Comparison of ENCODE assay signal across 11 mouse cellular contexts in genomic region chr11:104467698-104468097, GRCm38 (mm10). TPM values are rescaled to one million over a fixed set of nuclear protein-coding genes. Genes with fewer than 3 reads are reported as not detected.
DNase-seq lines count a peak whose midpoint lies in the region; ATAC-seq lines count a peak whose summit lies in the region.
"Had no signal": no experiment of that assay in that cellular context is flagged by ENCODE, and none has a peak within 500 bp of the region (broad histone marks: within the 10 kb centered on the region; RNA-seq: fewer than 3 reads in every experiment).

No protein-coding gene starts in this region.

- peak overlapping the region; percentile 19; the same call in 1 of the 2 replicates for H3K4me2 ChIP-seq in forebrain, embryonic 12.5 days
- no peak overlapping the region for H3K4me2 ChIP-seq in forebrain, embryonic 14.5 days (ENCODE audit: low read length)
- H3K4me2 ChIP-seq in limb, embryonic 13.5 days (replicated peaks), result peak overlapping the region; percentile 38
- 0 out of 2 replicates have a peak overlapping the region, but pooled peaks have one; percentile 8 for H3K4me2 ChIP-seq in neural tube, embryonic 14.5 days (ENCODE audit: low read depth, low read length)

- H3K9ac ChIP-seq in forebrain, embryonic 12.5 days, result no peak overlapping the region
- no peak overlapping the region for H3K9ac ChIP-seq in forebrain, embryonic 14.5 days (ENCODE audit: low read length)
- no peak overlapping the region for H3K9ac ChIP-seq in limb, embryonic 13.5 days
- H3K9ac ChIP-seq in neural tube, embryonic 14.5 days (replicated peaks; ENCODE audit: low read depth, low read length), result no peak overlapping the region

- H3K4me1 ChIP-seq in forebrain, embryonic 12.5 days, result peaks cover 19% of the 10 kb centered on the region
- H3K4me1 ChIP-seq in forebrain, embryonic 14.5 days (ENCODE audit: control insufficient read depth, insufficient read depth, low read length), result peaks cover 8% of the 10 kb centered on the region
- peaks cover 13% of the 10 kb centered on the region for H3K4me1 ChIP-seq in megakaryocyte, embryonic 14.5 days
- peaks cover 13% of the 10 kb centered on the region for H3K4me1 ChIP-seq in limb, embryonic 13.5 days
- H3K4me1 ChIP-seq in neural tube, embryonic 14.5 days (ENCODE audit: control insufficient read depth, insufficient read depth, low read length), result peaks cover 11% of the 10 kb centered on the region; the same call in 1 of the 2 replicates

- H3K27me3 ChIP-seq in forebrain, embryonic 12.5 days, result no peaks in the 10 kb centered on the region
- H3K27me3 ChIP-seq in forebrain, embryonic 14.5 days (replicated peaks; ENCODE audit: control insufficient read depth, insufficient read depth, low read length), result no peaks in the 10 kb centered on the region
- H3K27me3 ChIP-seq in megakaryocyte, embryonic 14.5 days (replicated peaks), result no peaks in the 10 kb centered on the region
- no peaks in the 10 kb centered on the region for H3K27me3 ChIP-seq in limb, embryonic 13.5 days
- no peaks in the 10 kb centered on the region for H3K27me3 ChIP-seq in neural tube, embryonic 14.5 days (ENCODE audit: control insufficient read depth, insufficient read depth, low read length)

- no peak overlapping the region for H3K27ac ChIP-seq in forebrain, embryonic 12.5 days
- no peak overlapping the region for H3K27ac ChIP-seq in forebrain, embryonic 14.5 days (ENCODE audit: low read depth, low read length)
- no peak overlapping the region for H3K27ac ChIP-seq in limb, embryonic 13.5 days
- H3K27ac ChIP-seq in neural tube, embryonic 14.5 days (ENCODE audit: low read depth, low read length), result no peak overlapping the region

- WGBS in forebrain, embryonic 12.5 days, result 83% methylated on average over 5 of the region's 5 CpGs
- 78% methylated on average over 5 of the region's 5 CpGs for WGBS in forebrain, embryonic 14.5 days
- 83% methylated on average over 5 of the region's 5 CpGs for WGBS in limb, embryonic 13.5 days
- 84% methylated on average over 5 of the region's 5 CpGs for WGBS in neural tube, embryonic 14.5 days

- H3K36me3 ChIP-seq in forebrain, embryonic 12.5 days (replicated peaks), result peaks cover 17% of the 10 kb centered on the region; the same call in 1 of the 2 replicates
- H3K36me3 ChIP-seq in forebrain, embryonic 14.5 days (ENCODE audit: control insufficient read depth, insufficient read depth, low read length), result peaks cover 11% of the 10 kb centered on the region
- H3K36me3 ChIP-seq in megakaryocyte, embryonic 14.5 days (replicated peaks; ENCODE audit: low read length), result peaks cover 28% of the 10 kb centered on the region
- peaks cover 16% of the 10 kb centered on the region; the same call in 1 of the 2 replicates for H3K36me3 ChIP-seq in limb, embryonic 13.5 days
- H3K36me3 ChIP-seq in neural tube, embryonic 14.5 days (ENCODE audit: control insufficient read depth, insufficient read depth, low read length), result 0 out of 2 replicates have a peak, but pooled peaks cover 8% of the 10 kb centered on the region

- DNase-seq in forebrain, embryonic 14.5 days (ENCODE audit: low spot score), result no peak
- DNase-seq in embryo, embryonic 10 days (ENCODE audit: low spot score), result no peak
- no peak for DNase-seq in cerebellum, adult 11-12 months
- DNase-seq: adrenal gland, adult 8-10 months; cerebellum, adult 2 months; kidney, adult 9 months had no signal

- no peak for ATAC-seq in forebrain, embryonic 12.5 days (ENCODE audit: low FRiP score)
- ATAC-seq in forebrain, embryonic 14.5 days, result no peak
- ATAC-seq in megakaryocyte, adult 5-6 weeks (ENCODE audit: poor library complexity, severe bottlenecking), result no peak
- no peak for ATAC-seq in limb, embryonic 13.5 days (ENCODE audit: low FRiP score, low read depth)
- ATAC-seq in neural tube, embryonic 14.5 days (ENCODE audit: low read depth), result no peak

- no peaks in the 10 kb centered on the region for H3K9me3 ChIP-seq in forebrain, embryonic 12.5 days
- H3K9me3 ChIP-seq in forebrain, embryonic 14.5 days (replicated peaks; ENCODE audit: control insufficient read depth, low read length), result no peaks in the 10 kb centered on the region
- no peaks in the 10 kb centered on the region for H3K9me3 ChIP-seq in megakaryocyte, embryonic 14.5 days
- no peaks in the 10 kb centered on the region for H3K9me3 ChIP-seq in limb, embryonic 13.5 days
- H3K9me3 ChIP-seq in neural tube, embryonic 14.5 days (ENCODE audit: control insufficient read depth, low read length), result no peaks in the 10 kb centered on the region

- H3K4me3 ChIP-seq in forebrain, embryonic 12.5 days (replicated peaks), result no peak overlapping the region
- no peak overlapping the region for H3K4me3 ChIP-seq in forebrain, embryonic 14.5 days (ENCODE audit: low read depth, low read length)
- peak overlapping the region; percentile 25 for H3K4me3 ChIP-seq in megakaryocyte, embryonic 14.5 days (replicated peaks)
- H3K4me3 ChIP-seq in limb, embryonic 13.5 days, result no peak overlapping the region; the same call in 1 of the 2 replicates
- no peak overlapping the region for H3K4me3 ChIP-seq in neural tube, embryonic 14.5 days (ENCODE audit: low read depth, low read length)

RNA-seq across cellular contexts. Expression of gene Kansl1, which starts 1.0 kb away (rescaled TPM):
- polyA plus RNA-seq in forebrain, embryonic 12.5 days (2016; fragmentation: Nextera tagmentation; extraction: Ambion mirVana), result 34.9 and 36.2 TPM in 2 replicates
- polyA plus RNA-seq in forebrain, embryonic 14.5 days (2014; fragmentation: Nextera tagmentation; extraction: Ambion mirVana), result 26.3 and 32.3 TPM in 2 replicates
- polyA plus RNA-seq in megakaryocyte, embryonic 14.5 days (2012; ENCODE audit: insufficient read depth, low replicate concordance), result 67.1 and 120 TPM in 2 replicates
- total RNA-seq in megakaryocyte, adult 5-6 weeks (2015), result 50.8 and 51.7 TPM in 2 replicates
- 27.5 and 33.3 TPM in 2 replicates for total RNA-seq in megakaryocyte, adult 5-6 weeks (2017)
- 26.6 and 30.1 TPM in 2 replicates for polyA plus RNA-seq in limb, embryonic 13.5 days (2015; fragmentation: Nextera tagmentation; extraction: Ambion mirVana)
- 30.2 and 37.4 TPM in 2 replicates for polyA plus RNA-seq in neural tube, embryonic 14.5 days (2014; fragmentation: Nextera tagmentation; extraction: Ambion mirVana)
